Mouse (Mus musculus): Measurements from ENCODE around the gene Colca2. TPM values are rescaled to one million over a fixed set of nuclear protein-coding genes. Genes with fewer than 3 reads are reported as not detected.

The Colca2 gene
- polyA plus RNA-seq, 1 experiment from 2014 or later = 1.8 TPM

GRCm38 (mm10) chr9:51256780-51257502, 21.4 kb downstream of the Colca2 start:
- Histone ChIP-seq H3K27ac (replicated peaks) (no peak overlapping the region), H3K9me3 (replicated peaks) (no peaks in the 10 kb centered on the region), H3K4me1 (no peaks in the 10 kb centered on the region), H3K27me3 (ENCODE audit: low read depth, poor library complexity, severe bottlenecking) (no peaks in the 10 kb centered on the region), H3K36me3 (no peaks in the 10 kb centered on the region), H3K4me3 (no peak overlapping the region)
- WGBS = 80% methylated on average over 4 of the region's 4 CpGs
- DNase-seq (ENCODE audit: low spot score) = no peak

GRCm38 (mm10) chr9:51238741-51239385, 39.5 kb downstream of the Colca2 start:
- Histone ChIP-seq H3K4me3 (no peak overlapping the region), H3K27me3 (ENCODE audit: low read depth, poor library complexity, severe bottlenecking) (peaks cover 3% of the 10 kb centered on the region; the same call in 1 of the 2 replicates), H3K36me3 (no peaks in the 10 kb centered on the region), H3K9me3 (replicated peaks) (no peaks in the 10 kb centered on the region), H3K4me1 (peaks cover 7% of the 10 kb centered on the region), H3K27ac (replicated peaks) (no peak overlapping the region)
- DNase-seq (ENCODE audit: low spot score) = no peak
- 72% methylated on average over 12 of the region's 12 CpGs for WGBS

- Histone ChIP-seq H3K4me1 (peaks cover 17% of the 10 kb centered on the region), H3K27me3 (ENCODE audit: low read depth, poor library complexity, severe bottlenecking) (peaks cover 26% of the 10 kb centered on the region), H3K9me3 (replicated peaks) (no peaks in the 10 kb centered on the region), H3K27ac (replicated peaks) (no peak overlapping the region), H3K4me3 (no peak overlapping the region), H3K36me3 (no peaks in the 10 kb centered on the region)
- WGBS = 95% methylated on average over 8 of the region's 8 CpGs
- DNase-seq (ENCODE audit: low spot score) = no peak
These were observed 46.2 kb downstream of the Colca2 start for GRCm38 (mm10) chr9:51232163-51232562.

GRCm38 (mm10) chr9:51230701-51231389, 47.5 kb downstream of the Colca2 start:
- Histone ChIP-seq H3K4me1 (peaks cover 17% of the 10 kb centered on the region), H3K4me3 (no peak overlapping the region), H3K36me3 (no peaks in the 10 kb centered on the region), H3K27me3 (ENCODE audit: low read depth, poor library complexity, severe bottlenecking) (peaks cover 26% of the 10 kb centered on the region), H3K27ac (replicated peaks) (no peak overlapping the region), H3K9me3 (replicated peaks) (no peaks in the 10 kb centered on the region)
- 85% methylated on average over 4 of the region's 4 CpGs for WGBS
- DNase-seq (ENCODE audit: low spot score) = no peak

GRCm38 (mm10) chr9:51225636-51226166, 52.7 kb downstream of the Colca2 start:
- 89% methylated on average over 5 of the region's 5 CpGs for WGBS
- DNase-seq (ENCODE audit: low spot score) = no peak

More at GRCm38 (mm10) chr9:51225636-51226166, 52.7 kb downstream of the Colca2 start:
- Histone ChIP-seq H3K9me3 (replicated peaks) (no peaks in the 10 kb centered on the region), H3K36me3 (no peaks in the 10 kb centered on the region), H3K4me1 (no peaks in the 10 kb centered on the region), H3K27ac (replicated peaks) (no peak overlapping the region), H3K4me3 (no peak overlapping the region), H3K27me3 (ENCODE audit: low read depth, poor library complexity, severe bottlenecking) (peaks cover 6% of the 10 kb centered on the region; the same call in 1 of the 2 replicates)

Other genes with a start within 250 kb of the Colca2 start
- not detected in 2 replicates for gene Btg4, start 217.7 kb downstream of the Colca2 start, polyA plus RNA-seq (2016; fragmentation: Nextera tagmentation; extraction: Ambion mirVana)
- 1.1 and 2.0 TPM in 2 replicates for gene Layn, start 201.5 kb downstream of the Colca2 start, polyA plus RNA-seq (2016; fragmentation: Nextera tagmentation; extraction: Ambion mirVana)
- not detected in 2 replicates for gene 4833427G06Rik, start 176.5 kb downstream of the Colca2 start, polyA plus RNA-seq (2016; fragmentation: Nextera tagmentation; extraction: Ambion mirVana)
- gene Gm32742, start 113.1 kb downstream of the Colca2 start, polyA plus RNA-seq (2016; fragmentation: Nextera tagmentation; extraction: Ambion mirVana) = not detected in 2 replicates
- gene Pou2af1, start 64.9 kb downstream of the Colca2 start, polyA plus RNA-seq (2016; fragmentation: Nextera tagmentation; extraction: Ambion mirVana) = 0.05 TPM in 1 of 2 replicates, not detected in the other
- not detected in 2 replicates for gene 1810046K07Rik, start 50.3 kb upstream of the Colca2 start, polyA plus RNA-seq (2016; fragmentation: Nextera tagmentation; extraction: Ambion mirVana)